Mouse (Mus musculus): ENCODE measurements at regions not wholly inside any gene's neighbourhood (a gene's known extent, or its start where the extent isn't known, plus 50 kb on each side); places are given as distances from the start of the nearest gene placed in this dataset.
A peak's percentile ranks its signal among the peaks of the same experiment; 100 is the strongest.

DNA sequence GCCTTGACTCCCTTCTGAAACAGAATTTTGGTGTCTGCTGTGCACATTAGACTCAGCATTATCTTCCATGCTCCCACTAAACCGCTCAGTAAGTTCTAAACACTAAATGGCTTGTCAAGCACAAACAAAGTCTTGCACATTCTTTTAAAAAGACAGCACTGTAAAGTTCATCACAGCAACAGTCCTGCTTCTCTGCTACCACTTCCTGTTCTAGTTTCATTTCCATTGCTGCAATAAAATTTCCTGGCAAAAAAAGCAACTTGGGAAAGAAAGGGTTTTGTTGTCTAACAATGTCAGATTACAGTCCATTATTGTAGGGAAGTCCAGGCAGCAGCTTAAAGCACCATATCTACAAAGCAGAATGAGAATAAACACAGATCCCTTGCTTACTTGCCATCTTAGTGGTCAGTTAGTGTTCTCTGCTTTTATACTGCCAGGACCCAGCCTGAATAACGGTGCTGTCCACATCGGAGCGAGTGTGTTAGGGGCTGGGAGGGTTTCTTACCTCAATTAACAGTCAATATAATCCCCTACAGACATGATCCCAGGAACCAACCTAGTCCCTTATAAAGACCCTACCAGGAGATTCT lies 276.0 kb downstream of the Insc start:
- no peak for DNase-seq (ENCODE audit: low read depth)
- TF ChIP-seq POLR2A (IDR thresholded peaks at IDR 0.05; ENCODE audit: borderline replicate concordance, extremely low read depth, insufficient read depth, insufficient read length, poor library complexity, severe bottlenecking) (no peak), CTCF (IDR thresholded peaks at IDR 0.05; ENCODE audit: borderline replicate concordance, extremely low read depth, insufficient read depth, insufficient read length) (no peak)

DNA sequence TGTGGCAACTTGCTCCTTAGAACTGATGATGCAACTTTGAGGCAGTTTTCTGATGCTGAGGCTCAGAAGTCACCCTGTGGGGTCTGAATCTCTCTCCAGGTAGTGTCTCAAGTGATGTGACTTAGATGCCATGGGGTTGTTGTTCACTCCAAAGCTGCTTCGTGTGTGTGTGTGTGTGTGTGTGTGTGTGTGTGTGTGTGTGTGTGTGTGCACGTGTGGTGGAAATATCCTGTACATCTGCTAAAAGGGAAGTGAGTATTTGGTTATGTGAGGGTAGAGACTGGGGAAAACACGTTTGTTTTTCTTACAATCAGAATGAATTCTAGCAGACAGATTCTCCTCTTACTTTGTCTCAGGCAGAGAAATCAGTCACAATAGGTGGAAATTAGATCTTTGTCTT lies 276.5 kb downstream of the Insc start:
- DNase-seq (ENCODE audit: low read depth) = no peak

DNA sequence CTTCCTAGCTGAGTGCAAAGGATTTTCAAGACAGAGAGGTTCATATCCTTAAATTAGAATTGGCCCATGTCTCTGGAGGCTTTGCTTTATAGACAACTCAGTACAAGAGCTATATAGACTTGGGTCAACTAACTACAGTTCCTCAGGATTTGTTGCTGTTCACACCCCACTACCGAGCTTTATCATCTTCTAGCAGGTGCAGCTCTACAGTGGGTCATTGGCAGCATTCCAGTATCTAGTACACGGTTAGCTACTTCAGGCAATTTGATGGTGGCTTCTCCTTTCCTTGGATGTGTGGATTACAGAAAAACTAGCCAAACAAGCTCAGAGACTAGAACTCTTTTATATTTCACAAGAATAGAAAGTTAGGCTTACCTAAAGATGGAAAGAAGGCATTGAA lies 282.3 kb downstream of the Insc start:
- no peak for TF ChIP-seq POLR2A (IDR thresholded peaks at IDR 0.05; ENCODE audit: borderline replicate concordance, extremely low read depth, insufficient read depth, insufficient read length, poor library complexity, severe bottlenecking)
- no peak for TF ChIP-seq CTCF (IDR thresholded peaks at IDR 0.05; ENCODE audit: borderline replicate concordance, extremely low read depth, insufficient read depth, insufficient read length)
- no peak for DNase-seq (ENCODE audit: low read depth)

More for the DNA sequence above, 276.5 kb downstream of the Insc start:
- no peak for TF ChIP-seq CTCF (IDR thresholded peaks at IDR 0.05; ENCODE audit: borderline replicate concordance, extremely low read depth, insufficient read depth, insufficient read length)
- no peak for TF ChIP-seq POLR2A (IDR thresholded peaks at IDR 0.05; ENCODE audit: borderline replicate concordance, extremely low read depth, insufficient read depth, insufficient read length, poor library complexity, severe bottlenecking)

DNA sequence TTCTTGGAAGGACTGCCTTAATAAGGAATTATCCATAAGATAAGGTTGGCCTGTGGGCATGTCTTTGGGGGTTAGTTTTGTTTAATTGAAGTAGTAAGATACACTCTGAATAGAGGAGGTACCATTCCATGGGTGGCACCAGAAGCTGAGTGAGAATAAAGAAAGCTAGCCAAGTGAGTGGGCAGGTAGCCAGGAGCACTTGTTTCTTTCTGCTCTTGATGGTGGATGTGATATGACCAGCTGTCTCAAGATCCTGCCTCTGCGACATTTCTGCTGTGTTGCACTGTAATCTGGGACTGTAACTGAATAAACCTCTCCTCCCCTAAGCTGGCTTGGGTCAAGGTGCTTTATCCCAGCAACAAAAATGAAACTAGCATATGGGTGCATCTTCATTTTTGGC lies 284.2 kb downstream of the Insc start:
- no peak for DNase-seq (ENCODE audit: low read depth)
- TF ChIP-seq CTCF (IDR thresholded peaks at IDR 0.05; ENCODE audit: borderline replicate concordance, extremely low read depth, insufficient read depth, insufficient read length) (no peak), POLR2A (IDR thresholded peaks at IDR 0.05; ENCODE audit: borderline replicate concordance, extremely low read depth, insufficient read depth, insufficient read length, poor library complexity, severe bottlenecking) (no peak)

GRCm38 (mm10) chr7:115033987-115034386 lies 290.5 kb downstream of the Insc start:
- no peak for DNase-seq (ENCODE audit: low read depth)
- TF ChIP-seq POLR2A (IDR thresholded peaks at IDR 0.05; ENCODE audit: borderline replicate concordance, extremely low read depth, insufficient read depth, insufficient read length, poor library complexity, severe bottlenecking) (no peak), CTCF (IDR thresholded peaks at IDR 0.05; ENCODE audit: borderline replicate concordance, extremely low read depth, insufficient read depth, insufficient read length) (no peak)

DNA sequence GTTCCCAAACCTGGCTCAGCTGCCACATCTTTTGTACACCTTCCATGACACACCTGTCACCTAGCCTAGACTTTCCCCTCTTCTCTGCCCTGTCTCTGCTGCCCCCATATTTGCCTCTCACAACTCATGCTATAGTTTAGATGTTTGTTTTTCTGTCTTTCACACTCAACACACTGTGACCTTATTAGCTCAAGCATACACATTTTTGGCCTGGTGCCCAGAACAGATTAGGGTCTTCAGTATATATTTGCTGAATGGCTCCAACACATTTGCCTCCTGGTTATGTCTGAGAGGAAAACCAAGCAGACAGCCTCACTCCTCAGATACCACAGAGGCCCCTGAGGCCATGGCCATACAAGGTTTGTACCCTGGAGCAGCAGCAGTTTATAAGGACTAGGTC lies 312.0 kb downstream of the Insc start:
- TF ChIP-seq CTCF (IDR thresholded peaks at IDR 0.05; ENCODE audit: borderline replicate concordance, extremely low read depth, insufficient read depth, insufficient read length) (no peak), POLR2A (IDR thresholded peaks at IDR 0.05; ENCODE audit: borderline replicate concordance, extremely low read depth, insufficient read depth, insufficient read length, poor library complexity, severe bottlenecking) (no peak)
- DNase-seq (ENCODE audit: low read depth) = peak; percentile 77

GRCm38 (mm10) chr7:115056992-115057645 lies 313.6 kb downstream of the Insc start:
- peak; percentile 65 for DNase-seq (ENCODE audit: low read depth)
- TF ChIP-seq POLR2A (IDR thresholded peaks at IDR 0.05; ENCODE audit: borderline replicate concordance, extremely low read depth, insufficient read depth, insufficient read length, poor library complexity, severe bottlenecking) (no peak), CTCF (IDR thresholded peaks at IDR 0.05; ENCODE audit: borderline replicate concordance, extremely low read depth, insufficient read depth, insufficient read length) (no peak)

DNA sequence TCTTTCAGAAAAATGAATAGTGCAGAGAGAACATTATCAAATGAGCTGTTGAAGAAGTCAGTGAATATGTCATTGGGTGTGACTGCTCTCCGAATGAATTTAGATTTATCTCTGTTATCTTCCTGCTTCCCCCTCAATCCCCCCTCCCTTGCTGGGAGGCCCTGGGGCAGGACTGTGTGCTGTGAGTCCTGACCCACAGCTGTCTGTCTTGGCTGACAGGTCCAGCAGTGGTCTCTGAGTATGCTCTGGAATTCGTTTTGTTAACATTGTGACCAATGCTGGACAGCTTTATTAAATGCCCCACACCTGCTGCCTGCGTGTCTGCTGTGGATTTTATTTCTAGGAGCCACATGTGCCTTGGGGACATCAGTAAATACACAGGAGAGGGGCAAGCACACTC lies 314.2 kb downstream of the Insc start:
- no peak for DNase-seq (ENCODE audit: low read depth)
- TF ChIP-seq CTCF (IDR thresholded peaks at IDR 0.05; ENCODE audit: borderline replicate concordance, extremely low read depth, insufficient read depth, insufficient read length) = no peak
- TF ChIP-seq POLR2A (IDR thresholded peaks at IDR 0.05; ENCODE audit: borderline replicate concordance, extremely low read depth, insufficient read depth, insufficient read length, poor library complexity, severe bottlenecking) = no peak

GRCm38 (mm10) chr7:115060171-115060570 lies 316.7 kb downstream of the Insc start:
- TF ChIP-seq CTCF (IDR thresholded peaks at IDR 0.05; ENCODE audit: borderline replicate concordance, extremely low read depth, insufficient read depth, insufficient read length) = no peak
- TF ChIP-seq POLR2A (IDR thresholded peaks at IDR 0.05; ENCODE audit: borderline replicate concordance, extremely low read depth, insufficient read depth, insufficient read length, poor library complexity, severe bottlenecking) = no peak
- peak; percentile 43 for DNase-seq (ENCODE audit: low read depth)

DNA sequence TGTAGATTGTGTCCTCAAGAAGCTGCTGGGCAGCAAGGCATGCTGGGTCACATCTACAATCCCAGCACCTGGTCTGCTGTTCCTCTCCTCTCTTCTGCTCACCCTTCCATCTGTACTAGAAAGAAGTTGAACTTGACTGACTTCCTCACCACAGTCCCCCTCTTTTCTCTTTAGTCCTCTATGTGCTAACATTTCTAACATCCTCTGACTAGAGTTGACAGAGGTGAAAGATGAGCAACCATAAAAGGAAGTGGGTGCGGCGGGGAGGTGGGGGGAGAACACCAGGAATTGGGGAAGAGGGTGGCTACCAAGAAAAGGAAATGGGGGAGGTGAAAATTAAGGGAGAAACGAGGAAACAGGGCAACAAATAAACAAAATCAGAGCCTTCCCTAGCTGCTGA lies 319.3 kb downstream of the Insc start:
- DNase-seq (ENCODE audit: low read depth) = no peak
- TF ChIP-seq CTCF (IDR thresholded peaks at IDR 0.05; ENCODE audit: borderline replicate concordance, extremely low read depth, insufficient read depth, insufficient read length) = no peak
- no peak for TF ChIP-seq POLR2A (IDR thresholded peaks at IDR 0.05; ENCODE audit: borderline replicate concordance, extremely low read depth, insufficient read depth, insufficient read length, poor library complexity, severe bottlenecking)

GRCm38 (mm10) chr7:115067641-115068040 lies 324.1 kb downstream of the Insc start:
- no peak for DNase-seq (ENCODE audit: low read depth)
- TF ChIP-seq CTCF (IDR thresholded peaks at IDR 0.05; ENCODE audit: borderline replicate concordance, extremely low read depth, insufficient read depth, insufficient read length) (no peak), POLR2A (IDR thresholded peaks at IDR 0.05; ENCODE audit: borderline replicate concordance, extremely low read depth, insufficient read depth, insufficient read length, poor library complexity, severe bottlenecking) (no peak)

DNA sequence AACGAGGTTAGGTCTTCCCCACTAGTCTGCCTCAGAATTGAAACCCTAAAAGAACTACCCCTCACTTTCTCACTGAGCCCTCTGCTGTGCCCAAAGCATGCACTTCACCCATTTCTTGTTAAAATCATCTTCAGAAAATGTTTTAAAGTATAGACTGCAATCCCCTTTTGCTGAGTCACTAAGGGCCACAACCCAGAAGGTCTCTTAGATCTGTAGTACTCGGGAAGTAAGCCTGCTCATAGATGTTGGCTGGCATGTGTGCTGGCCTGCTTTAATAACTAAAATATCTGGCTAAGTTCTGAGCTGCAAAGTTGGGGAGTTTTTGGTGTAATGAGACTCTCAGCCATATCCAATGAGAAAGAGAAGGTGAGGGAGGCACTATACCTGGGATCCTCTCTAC lies 329.9 kb downstream of the Insc start:
- DNase-seq (ENCODE audit: low read depth) = no peak
- TF ChIP-seq CTCF (IDR thresholded peaks at IDR 0.05; ENCODE audit: borderline replicate concordance, extremely low read depth, insufficient read depth, insufficient read length) (no peak), POLR2A (IDR thresholded peaks at IDR 0.05; ENCODE audit: borderline replicate concordance, extremely low read depth, insufficient read depth, insufficient read length, poor library complexity, severe bottlenecking) (no peak)

Data from brain, embryonic 14.5 days (tissue).